ENCODE assay signal across 24 mouse cellular contexts in genomic region chr1:163138179-163138578, GRCm38 (mm10). TPM values are rescaled to one million over a fixed set of nuclear protein-coding genes. Genes with fewer than 3 reads are reported as not detected.
"Had no signal": no experiment of that assay in that cellular context is flagged by ENCODE, and none has a peak within 500 bp of the region (broad histone marks: within the 10 kb centered on the region; RNA-seq: fewer than 3 reads in every experiment).

No protein-coding gene starts in this region.

- H3K27ac ChIP-seq: neural tube, embryonic 13.5 days; neural tube, embryonic 15.5 days; stomach, embryonic 15.5 days; stomach, postnatal 0 days had no signal

- H3K4me2 ChIP-seq: neural tube, embryonic 13.5 days; neural tube, embryonic 15.5 days; stomach, embryonic 15.5 days had no signal

- H3K36me3 ChIP-seq: neural tube, embryonic 13.5 days; neural tube, embryonic 15.5 days; stomach, embryonic 15.5 days had no signal

- DNase-seq: retina, postnatal 1 day; right cerebral cortex, adult 18-20 months; right cerebral cortex, postnatal 14 days; right cerebral cortex, postnatal 25 days; right cerebral cortex, postnatal 4 days; spleen, adult 18-20 months; thymus, adult 18-20 months; thymus, adult 2 months; thymus, postnatal 14 days; thymus, postnatal 25 days; thymus, postnatal 36 days; thymus, postnatal 4 days had no signal

- H3K9ac ChIP-seq: neural tube, embryonic 13.5 days; neural tube, embryonic 15.5 days; stomach, embryonic 15.5 days had no signal

- H3K9me3 ChIP-seq: neural tube, embryonic 13.5 days; neural tube, embryonic 15.5 days; stomach, embryonic 15.5 days had no signal

- H3K4me1 ChIP-seq: neural tube, embryonic 13.5 days; neural tube, embryonic 15.5 days; stomach, embryonic 15.5 days had no signal

- H3K4me3 ChIP-seq: neural tube, embryonic 13.5 days; neural tube, embryonic 15.5 days; stomach, embryonic 15.5 days had no signal

- H3K27me3 ChIP-seq: neural tube, embryonic 13.5 days; neural tube, embryonic 15.5 days; stomach, embryonic 15.5 days had no signal

RNA-seq across cellular contexts. Expression of gene Mroh9, which starts 52.7 kb away (rescaled TPM):
- total RNA-seq: neutrophil, adult 5-6 weeks had no signal
- polyA plus RNA-seq: neural tube, embryonic 13.5 days; neural tube, embryonic 14.5 days; neural tube, embryonic 15.5 days; small intestine, adult 2 months; spleen, adult 2 months; stomach, embryonic 14.5 days; stomach, embryonic 15.5 days; stomach, embryonic 16.5 days; stomach, postnatal 0 days; thymus, adult 2 months; thymus, postnatal 0 days; urinary bladder, adult 2 months had no signal
